Mouse (Mus musculus) testis, postnatal 10 days (tissue): Measurements from ENCODE around the gene Wwox.

Source experiments
- DNase-seq: peaks from one replicate; pipeline ENCODE4 v3.0.0; 2021; ENCODE audit warnings: low spot score

Gene Wwox

DNA sequence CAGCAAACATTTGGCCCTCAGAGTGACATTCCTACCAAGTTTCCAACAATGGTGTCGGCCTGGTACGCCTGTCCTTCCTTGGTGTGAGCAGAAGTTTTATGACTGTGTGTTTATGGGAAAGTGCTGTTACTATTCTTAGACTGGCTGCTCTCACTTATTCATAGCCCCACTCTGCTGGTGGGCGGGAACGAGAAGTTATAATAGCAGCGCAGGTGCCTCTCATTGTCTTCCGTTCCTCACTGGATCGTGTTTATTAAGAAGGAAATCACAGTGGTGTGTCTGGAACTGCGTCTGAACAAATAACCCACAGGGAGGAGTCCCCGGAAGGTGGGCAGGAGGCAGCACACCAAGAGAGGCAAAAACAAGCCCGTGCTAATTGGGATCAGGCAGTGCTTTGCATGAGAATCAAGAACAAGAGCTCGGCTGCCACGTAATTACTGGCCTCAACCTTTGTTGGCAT, 533.6 kb downstream of the Wwox start:
- no peak for DNase-seq

DNA sequence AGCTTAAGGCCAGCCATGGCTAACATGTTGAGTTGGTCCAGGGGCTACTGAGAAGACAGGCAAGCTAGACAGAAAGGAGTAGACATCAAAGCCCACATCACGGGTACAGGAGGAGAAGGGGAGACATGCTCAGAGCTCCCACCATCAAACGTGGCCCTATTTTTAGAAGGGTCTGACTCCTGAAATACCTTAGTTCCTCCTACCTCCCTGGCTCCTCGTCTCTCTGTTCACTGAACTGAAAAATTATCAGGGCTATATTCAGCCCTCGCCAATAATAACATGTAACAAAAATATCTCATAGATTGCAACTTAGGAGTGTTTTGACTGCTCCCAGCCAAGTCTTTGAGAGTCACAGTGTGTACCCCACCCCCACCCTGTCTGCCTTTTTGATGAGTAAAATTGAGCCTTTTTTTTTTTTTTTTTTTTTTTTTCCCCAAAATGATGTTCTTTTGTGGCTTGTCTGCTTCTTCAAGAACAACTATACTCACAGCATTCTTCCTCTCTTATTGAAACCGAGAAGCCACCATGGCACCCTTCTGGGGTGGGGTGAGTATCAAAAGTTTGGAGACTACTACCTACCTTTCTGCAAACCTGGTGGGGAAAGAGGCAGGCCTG, 535.0 kb downstream of the Wwox start:
- no peak for DNase-seq

DNA sequence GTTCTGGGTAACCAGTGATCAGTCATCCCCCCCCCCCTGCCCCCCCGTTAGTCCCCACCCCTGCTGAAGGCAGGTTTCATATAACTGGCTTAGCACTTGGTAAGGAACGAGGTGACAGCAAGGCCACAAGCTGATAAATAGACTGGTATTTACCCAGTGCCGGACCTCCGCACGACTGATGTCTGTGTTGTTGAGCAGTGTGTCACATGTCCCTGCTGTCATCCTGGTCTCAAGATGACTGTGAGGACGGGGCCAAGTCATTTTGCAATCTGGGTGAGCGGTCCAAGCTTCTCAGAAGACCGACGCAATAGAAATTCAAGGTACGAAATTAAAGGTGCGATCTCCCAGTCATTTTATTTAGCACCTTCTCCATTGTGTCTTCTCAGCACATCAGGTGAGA, 538.3 kb downstream of the Wwox start:
- no peak for DNase-seq

DNA sequence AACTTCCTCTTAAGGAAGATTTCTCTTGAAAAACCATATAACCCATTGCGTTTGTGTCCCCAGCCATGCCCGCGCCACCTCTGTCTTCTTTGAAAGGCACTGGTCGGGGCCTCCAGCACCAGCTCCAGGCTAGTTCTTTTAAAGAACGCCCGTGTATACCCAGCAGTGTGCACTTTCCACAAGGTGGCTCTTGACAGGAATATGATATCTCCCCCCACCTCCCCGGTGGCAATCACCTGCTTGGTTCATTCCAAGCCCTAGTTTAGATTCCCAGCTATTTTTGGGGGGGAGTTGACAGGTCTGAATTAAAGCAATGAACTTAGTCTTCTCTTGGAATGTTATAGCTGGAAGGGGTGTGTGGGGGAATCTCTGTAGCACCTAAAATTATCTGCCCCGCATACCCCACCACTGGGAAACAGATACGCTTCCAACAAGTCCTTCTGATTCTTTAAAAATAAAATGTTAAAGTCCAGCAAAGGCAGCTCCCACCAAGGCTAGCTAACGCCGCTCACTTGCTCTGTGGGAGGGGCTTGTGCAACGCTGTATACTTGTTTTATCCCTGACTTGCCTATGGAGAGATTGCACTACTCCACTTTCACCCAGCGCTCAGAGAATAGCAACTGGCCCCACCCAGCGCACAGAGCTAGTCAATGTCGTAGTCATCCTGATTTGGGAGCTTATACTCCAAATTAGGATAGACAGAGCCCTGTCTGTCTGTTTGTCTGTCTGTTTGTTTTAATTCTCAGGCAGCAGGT, 538.9 kb downstream of the Wwox start:
- DNase-seq: no peak

DNA sequence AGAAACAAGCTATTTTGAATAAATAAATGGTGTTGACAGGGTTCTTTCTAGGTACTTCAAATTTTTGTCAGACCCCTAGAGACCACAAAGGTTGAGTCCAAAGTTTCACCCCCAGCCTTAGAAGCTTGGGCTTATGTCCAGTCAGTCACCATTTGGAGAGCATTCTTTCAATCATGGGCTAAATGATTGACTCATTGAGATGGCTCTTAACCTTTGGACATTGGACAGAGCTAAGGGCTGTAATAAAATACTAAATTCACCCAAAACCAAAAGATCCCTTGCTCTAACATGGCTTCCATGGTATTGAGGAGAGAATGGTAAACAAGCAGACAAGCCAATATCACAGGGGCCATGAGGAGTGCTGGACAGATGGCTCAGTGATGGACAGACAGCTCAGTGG, 540.2 kb downstream of the Wwox start:
- no peak for DNase-seq

DNA sequence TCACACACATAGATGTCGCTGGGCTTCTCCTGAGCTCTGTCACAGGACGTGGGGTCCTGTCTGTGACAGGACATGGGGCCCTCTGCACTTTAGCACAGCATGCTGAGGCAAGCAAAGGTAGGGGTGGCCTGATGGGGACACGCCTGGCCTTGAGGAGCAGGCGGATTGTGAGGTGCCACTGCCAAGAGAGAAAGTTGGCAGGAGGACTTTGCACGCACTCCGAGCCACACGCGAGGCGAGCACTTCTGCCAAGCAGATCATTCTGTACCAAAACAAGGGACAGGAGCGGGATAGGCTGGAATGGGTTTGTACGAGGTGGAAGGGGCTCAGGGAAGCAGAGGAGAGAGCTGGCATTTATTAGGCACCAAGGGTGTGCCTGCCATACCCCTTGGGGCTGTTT, 543.3 kb downstream of the Wwox start:
- no peak for DNase-seq

DNA sequence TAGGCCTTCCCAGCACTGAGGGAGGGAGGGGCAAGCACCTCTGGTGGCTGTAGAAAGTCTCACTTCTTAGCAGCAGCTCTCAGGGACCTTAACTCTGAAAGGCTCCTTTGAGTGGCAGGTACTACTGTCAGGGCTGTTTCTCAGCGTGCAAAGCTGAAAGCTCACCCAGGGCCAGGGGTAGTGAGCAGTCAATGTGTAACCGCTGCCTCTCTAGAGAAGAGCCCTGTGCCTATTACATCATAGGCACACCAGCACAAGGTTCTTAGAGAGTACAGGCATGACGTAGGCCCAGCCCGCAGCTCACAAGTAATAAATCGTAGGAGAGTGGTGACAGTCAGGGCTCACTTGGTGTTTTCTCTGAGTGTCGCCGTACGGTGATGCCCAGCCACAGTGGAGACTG, 545.0 kb downstream of the Wwox start:
- DNase-seq: no peak

DNA sequence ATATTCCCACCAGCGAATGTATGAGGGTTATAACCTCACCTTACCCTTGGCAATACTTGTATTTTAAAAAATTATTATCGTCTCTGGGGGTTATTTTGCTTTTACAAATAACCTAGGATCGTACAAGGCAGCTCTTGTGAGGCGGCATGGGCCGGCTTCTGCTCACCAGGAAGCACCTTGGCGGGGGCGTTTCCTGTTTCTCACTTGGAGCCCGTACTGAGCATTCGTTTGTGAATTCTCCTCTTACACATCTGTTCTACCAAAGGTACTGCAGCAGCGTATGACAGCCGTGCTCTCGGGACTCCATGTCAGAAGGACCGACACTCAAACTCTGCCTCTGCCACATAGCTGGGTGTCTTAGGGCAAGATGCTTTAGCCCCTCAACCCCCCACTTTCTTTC, 546.5 kb downstream of the Wwox start:
- DNase-seq: no peak

DNA sequence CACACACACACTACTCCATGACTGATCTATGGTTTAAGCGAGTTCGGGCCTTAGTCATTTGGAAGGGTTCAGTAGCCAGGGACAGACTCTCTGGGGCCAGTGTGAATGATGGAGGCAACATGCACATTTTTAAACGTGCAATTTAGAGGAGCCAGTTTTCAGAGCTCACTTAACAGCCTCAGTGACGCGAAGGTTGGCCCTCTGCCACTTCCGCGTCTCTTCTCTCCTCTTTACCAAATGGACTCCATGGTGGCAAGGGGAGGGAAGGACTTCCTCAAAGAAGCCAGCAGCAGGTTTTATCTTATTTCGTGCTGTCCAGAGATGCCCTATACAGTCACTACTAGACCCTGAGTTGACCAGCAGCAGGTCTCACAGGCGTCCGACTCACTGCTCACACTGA, 547.5 kb downstream of the Wwox start:
- DNase-seq: no peak

DNA sequence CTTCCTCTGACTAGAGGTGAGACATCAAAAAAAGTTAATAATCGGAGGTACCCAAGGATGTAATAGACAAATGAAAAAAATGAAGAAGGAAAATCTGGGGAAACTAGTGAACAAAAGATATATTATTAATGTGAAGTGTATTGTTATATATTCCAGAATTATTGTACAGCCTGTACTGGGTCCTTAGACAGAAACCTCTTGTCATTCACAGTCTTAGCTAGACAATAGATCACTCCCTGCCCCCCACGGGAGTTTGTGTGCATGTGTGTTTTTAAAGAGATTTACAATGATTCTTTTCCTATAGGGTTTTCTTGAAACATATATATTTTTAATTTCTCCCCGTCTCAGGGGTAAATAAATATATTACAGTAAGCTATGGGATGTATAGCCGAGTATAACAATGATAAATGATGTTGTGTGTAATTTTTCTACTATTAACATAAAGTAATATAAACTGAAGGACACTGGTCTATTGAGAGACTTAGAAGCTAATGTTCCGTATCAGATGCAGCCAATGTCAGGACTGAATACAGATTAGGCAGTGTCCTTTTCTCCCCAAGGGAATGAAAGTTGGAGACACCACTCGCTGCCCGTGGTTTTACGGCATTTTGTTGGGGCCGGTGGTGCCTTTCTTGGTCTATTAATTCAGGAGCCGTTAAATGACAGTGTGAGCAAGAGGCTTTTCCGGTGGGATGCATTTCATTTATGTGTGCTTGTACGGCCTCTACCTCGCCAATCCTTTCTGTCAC, 551.6 kb downstream of the Wwox start:
- no peak for DNase-seq

DNA sequence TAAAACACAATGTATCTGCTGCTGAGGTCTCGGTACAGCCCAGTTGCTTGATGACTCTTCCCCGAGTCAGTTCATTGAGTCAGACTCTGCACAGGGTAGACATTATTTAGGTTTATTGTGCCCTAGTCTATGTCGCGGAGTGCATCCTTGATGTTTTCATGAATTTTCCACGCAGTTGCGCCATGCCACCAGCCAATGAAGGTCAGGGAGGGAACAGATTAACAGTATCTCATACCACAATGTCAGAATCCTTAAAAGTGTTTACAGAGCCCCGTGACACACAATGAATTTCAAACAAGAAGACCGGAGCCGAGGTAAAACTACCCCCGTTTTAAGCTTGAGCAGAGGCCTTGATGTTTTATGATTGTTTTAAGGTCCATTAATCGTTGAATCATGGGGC, 561.3 kb downstream of the Wwox start:
- DNase-seq: no peak

DNA sequence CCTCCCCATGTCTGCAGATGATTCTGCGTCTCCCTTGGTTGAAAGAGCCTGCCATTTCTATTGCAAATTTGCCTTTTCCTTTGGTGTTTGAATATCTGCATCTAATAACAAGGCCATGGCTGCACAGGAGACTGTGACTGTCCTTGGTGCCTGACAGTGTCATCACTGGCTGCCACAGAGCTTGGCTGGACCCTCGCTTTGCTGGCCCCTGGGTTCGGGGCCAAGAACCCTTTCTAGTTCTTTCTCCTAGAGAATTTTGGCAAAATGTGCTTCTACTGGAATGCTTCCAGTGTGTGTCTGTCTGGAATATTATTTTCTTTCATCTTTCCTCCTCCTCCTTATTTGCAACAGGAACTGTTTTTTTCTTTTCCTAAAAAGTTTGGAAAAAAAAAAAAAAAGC, 565.6 kb downstream of the Wwox start:
- no peak for DNase-seq

DNA sequence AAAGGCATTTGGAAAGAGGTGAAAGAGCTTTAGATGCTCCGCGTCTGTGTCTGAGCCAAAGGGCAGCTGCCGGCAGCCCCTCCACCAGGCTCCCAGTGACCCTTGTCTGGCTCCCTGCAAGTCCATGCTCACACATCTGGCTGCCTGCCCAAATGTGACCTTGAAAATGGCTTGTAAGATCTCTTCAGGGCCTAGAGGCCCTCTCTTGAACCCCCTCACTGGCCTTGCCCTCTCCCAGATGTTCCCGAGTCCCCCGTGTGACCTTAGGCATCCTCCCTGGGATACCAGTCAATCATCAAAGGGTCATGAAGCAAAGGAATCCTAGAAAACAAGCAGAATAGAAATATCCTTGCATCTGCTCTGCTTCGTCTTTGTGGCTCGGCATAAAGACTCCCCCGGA, 567.1 kb downstream of the Wwox start:
- peak; percentile 72 for DNase-seq

DNA sequence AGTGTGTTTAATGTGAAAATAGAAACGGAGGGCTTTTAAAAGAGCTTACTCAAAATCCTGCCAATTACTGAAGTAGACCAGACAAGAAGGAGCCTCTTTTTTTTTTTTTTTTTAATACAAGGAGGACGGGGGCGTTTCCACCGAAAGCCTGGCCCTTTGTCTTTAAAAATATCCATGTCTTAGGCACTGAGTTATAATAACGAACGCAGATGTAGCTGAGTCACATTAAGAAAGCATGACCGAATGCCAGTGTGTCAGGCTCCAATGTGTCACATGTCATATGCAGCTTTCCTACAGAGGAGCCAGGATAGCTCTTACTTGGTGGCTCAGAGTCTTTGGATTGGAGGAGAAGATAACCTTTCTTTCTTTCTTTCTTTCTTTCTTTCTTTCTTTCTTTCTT, 567.8 kb downstream of the Wwox start:
- DNase-seq: no peak

DNA sequence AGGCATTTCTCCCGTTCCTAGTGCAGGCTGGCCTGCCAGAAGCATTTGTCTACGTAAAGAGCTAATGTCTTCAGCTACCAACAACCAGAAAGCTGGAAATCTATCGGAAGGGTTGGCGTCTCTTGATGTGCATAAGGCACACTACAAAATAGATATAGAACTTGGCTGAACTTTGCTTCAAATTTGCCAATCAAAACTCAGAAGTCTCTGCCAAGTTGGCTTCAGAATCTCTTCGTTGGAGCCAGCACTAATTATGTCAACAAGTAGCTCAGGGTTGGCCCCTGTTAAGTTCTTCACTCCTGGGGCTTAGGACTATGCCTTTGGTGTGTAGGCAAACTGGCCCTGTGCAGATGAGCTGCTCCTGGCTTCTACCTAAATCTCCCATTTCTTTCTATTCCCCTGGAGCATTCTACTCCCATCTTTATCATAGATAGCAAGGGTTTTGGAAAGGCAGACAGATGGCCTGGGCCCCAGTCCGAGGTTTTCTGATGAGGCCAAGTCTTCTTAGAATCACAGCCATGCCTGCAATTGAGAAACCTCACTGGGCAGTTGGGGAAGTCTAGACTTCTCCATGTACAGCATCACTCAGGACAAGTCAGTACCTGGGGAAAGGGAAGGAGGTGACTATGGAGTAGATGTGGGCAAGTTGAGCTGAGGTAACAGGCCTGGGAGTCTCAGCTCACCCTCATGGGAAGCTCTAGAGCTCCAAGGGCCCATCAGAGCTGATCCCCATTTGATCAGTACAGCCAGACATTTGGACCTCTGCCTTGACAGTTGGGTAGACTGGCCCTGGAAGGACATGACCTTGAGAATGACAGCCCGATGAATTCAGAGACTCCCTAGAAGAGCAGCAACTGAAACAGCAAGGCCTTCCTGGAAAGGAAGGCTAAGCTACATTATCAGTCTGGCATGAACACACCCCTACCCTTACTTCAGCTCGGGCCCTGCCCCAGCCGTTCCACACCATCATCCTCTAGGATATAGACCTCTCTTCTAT, 569.5 kb downstream of the Wwox start:
- DNase-seq: no peak

DNA sequence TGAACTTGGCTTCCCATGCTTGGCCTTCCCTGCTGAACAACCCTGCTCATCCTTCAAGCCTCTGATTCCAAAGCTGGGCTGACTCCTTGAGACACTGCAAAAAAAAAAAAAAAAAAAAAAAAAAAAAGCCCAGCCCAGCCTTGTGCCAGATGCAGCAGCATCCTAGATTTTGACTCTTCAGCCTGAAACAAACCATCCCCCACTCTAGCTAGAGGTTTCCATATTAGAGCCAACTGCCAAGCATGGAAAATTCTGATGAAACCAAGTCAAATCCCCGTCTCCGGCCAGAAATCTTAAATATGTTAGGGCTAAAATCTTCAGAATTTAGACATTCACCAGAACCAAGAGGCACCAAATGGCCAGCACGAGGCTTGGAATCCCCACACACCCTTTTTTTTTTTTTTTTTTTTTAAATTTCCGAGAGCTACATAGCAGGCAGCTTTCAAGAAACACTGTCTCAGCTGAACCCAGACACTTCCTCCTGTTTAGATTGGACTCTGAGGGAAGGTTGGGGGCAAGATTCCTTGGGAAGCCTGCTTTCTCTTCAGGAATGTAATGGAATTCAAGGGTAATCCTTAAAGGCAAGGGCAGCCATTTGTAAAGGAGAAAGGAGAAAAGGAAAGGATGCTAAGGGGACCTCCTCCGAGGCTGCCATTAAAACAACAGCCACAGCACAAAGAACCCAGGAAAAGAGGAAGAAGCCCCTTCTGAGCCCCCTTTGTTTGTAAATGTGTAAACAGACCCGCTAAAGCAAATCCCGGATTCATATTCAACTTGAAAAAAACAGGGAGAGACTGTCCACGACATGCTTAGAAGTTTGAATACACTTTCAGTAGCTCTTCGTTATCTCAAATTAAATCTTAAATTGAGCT, 570.7 kb downstream of the Wwox start:
- DNase-seq: no peak

DNA sequence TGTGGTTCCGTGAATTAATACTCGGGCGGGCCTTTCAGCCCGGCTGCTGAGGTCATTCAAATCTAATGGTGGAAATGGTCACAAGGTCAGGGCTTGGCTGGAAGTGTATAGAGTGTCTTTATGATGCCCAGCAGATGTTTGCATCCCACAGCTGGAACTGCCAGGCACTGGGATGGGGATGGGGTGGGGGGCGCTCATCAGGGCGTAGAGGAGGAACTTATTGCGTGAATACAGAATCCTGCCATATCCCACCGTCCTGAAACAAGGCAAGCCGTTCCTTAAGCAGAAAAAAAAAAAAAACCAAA, 571.3 kb downstream of the Wwox start:
- no peak for DNase-seq

DNA sequence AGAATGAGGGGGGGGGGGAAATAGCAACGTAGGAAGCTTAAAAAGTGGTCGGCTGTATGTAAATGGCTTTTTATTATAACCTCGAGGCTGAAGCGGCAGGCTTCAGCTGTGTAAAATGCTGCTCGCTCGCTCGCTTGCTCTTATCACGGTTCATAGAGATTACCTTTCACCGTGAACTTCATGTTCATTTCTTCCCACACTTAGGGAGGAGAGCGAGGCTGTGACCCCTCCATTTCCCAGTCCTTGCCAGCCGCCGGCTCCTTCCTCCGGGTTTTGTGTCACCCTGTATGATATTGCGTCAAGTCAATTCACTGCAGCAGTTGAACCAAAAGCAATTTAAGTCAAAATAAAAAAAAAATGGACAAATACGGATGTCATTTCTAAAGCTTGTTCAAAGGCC, 580.2 kb downstream of the Wwox start:
- DNase-seq: no peak

DNA sequence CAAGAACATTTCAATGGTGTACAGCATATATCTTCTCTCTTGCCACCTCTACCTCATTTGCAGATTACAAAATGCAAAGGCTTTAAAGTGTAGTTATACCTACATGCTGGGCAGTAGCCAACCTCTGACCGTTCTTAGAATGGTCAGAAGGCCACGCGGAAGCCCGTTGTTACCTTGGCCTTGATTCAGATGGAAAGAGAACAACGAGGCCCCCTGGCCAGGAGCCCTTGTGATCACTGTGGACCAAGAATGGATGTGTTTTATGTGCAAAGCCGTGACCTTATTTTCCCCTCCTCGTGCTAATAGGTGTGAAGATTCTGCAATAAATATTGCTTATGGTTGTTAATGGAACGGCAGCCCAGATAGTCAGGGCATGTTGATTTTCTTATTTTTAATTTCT, 582.3 kb downstream of the Wwox start:
- DNase-seq: no peak

DNA sequence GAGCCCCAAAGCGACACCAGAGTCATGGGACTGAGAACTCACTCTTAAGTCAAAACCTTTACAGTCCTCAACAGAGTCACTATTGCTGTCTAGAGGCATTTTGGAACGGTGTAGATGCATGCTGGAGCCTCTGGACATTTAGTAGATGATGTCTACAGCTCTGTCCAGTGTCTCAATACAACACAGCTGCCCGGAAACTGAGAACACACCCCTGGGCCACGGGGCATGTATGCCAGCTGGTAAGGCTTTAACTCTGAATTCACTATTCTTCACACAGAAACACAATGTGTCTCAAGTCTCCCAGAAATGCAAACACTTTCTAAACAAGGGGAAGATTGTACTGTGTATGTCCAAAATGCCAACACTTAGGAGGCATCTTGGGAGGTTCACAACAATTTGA, 584.6 kb downstream of the Wwox start:
- no peak for DNase-seq

DNA sequence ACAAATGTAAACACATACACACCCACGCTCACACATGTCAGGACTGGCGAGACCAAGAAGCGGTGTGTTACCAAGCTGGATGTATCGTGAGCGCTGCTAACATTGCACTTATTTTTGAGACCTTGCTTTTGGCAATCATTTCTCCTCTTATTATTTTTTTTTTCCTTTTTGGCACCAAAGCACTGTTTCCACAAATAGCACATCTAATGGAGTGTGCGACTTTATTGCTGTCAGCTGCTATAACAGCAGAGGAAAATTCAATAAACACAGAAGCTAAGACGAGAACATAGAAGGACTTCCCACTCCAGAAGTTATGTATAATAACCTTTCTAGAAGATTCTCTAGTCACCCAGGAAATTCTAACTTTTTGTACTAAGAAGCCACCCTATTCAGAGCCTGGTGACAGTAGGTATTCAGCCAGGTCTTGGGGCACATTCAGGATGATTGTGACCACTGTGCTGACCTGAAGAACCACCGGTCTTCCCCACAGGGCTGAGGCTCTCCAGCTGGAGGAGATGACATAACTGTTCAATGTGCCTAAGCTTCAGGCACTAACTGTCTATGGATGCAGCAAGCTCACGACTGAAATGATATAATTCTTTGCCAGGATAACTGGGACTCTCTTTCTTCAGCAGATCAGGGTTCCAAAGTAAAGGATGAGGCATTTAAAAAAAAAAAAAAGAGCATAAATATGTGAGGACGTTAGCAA, 586.1 kb downstream of the Wwox start:
- no peak for DNase-seq
